Mouse (Mus musculus) small intestine, adult 2 months (tissue): ENCODE results near the gene Tmem270.

Source experiments
- CTCF ChIP-seq: fragments of 200-500 bp; IDR thresholded peaks from 2 replicates; pipeline ENCODE4 v1.5.1; 2012; ENCODE audit warnings: low read depth, mild to moderate bottlenecking, control low read depth, inconsistent platforms, low read length, moderate library complexity, mixed read lengths; ENCODE audit not compliant: insufficient replicate concordance, insufficient read length; ENCODE audit errors: extremely low read depth
- POLR2A ChIP-seq: fragments of 200-500 bp; IDR thresholded peaks from 2 replicates; pipeline ENCODE4 v1.6.1; 2012; ENCODE audit warnings: low read depth, mild to moderate bottlenecking, control low read depth, inconsistent platforms, low read length, moderate library complexity

GRCm38 (mm10) chr5:134955491-134955890 is 49.0 kb upstream of the Tmem270 start:
- no peak for TF ChIP-seq CTCF
- no peak for TF ChIP-seq POLR2A
